Mouse (Mus musculus) liver, postnatal 0 days (tissue): ENCODE results near the gene Rho.

Source experiments
- CTCF ChIP-seq: sonication (generic); IDR thresholded peaks from 2 replicates; pipeline ENCODE4 v1.5.1; 2016; ENCODE audit warnings: antibody characterized with exemption, low read depth
- EP300 ChIP-seq: IDR thresholded peaks from 2 replicates; pipeline ENCODE4 v1.6.1; 2016; ENCODE audit warnings: antibody characterized with exemption, low read depth, mild to moderate bottlenecking

DNA sequence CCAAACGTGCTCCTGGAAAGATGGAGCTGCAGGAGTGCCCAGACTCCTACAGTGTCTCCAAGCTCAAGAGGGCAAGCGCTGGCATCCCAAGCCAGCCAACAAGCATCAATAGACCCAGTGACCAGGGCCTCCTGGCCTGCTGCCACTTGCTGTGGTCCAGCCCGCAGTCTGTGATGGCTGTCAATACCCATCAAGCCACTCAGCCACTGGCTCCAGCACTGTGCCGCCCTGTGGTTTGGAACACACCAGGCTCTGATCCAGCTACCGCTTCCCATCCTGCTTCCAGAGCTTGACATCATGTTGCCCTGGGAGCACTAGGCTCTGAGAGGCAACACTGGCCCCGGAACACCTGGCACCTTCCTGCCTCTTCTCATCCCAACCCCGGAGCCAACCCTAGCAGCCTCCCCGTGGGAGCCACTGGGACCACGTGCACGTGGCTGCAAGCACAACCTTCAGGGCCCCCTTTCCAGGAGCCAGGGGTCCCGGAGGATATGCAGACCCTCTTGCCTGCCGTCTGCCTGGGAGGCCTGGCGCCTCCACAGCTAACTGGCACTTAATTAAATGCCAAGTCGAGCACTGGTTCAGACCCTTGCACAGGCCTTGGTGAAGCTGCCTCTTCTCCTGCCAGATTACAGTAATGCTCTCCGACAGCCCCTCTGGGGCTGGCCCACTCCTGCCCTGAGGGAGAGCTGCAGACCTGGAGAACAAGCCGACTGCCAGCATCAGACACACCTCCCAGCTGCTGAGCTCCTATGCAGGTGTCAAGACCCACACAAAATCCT, 42.5 kb downstream of the Rho start:
- TF ChIP-seq CTCF (no peak), EP300 (no peak)
